Mouse (Mus musculus): ENCODE measurements around the gene Klhl11.

Klhl11 gene

GRCm38 (mm10) chr11:100414021-100414913 is 58.3 kb downstream of the Klhl11 start, which contains the start of gene P3h4:
TSS of gene P3h4 (minus strand) at chr11:100414836.
- DNase-seq (ENCODE audit: inconsistent age in 2 of 2, low spot score in 1 of 2) = peak; percentile 89 to 96

GRCm38 (mm10) chr11:100413541-100413940 is 59.0 kb downstream of the Klhl11 start:
- DNase-seq (ENCODE audit: inconsistent age in 2 of 2, low spot score in 1 of 2) = no peak
